Mouse (Mus musculus): ENCODE results near the gene Fyco1.
"Not testable (repeated sequence)": the region's sequence is repeated elsewhere in the genome, so short reads cannot be mapped to it uniquely, and the experiment has no call there.

Fyco1 gene

DNA sequence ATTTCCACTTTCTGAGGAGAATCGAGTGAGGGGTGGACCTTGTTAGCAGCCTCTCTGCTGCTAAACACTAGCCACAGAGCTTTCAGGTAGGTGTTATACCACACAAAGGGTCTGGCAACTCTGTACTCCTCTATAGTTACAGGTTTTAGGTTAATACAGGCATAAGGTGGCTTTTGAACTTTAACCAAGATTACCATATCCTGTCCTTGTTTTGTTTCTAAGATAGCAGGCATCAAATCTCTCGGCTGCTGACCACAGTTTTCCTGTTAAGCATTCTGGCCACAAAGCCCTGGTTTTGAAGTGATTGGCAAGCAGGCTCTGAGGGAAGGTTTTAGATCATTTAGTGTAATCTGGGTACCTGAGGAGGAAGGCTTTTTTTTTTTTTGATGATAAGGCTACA is 37.4 kb downstream of the Fyco1 start:
- no peak for DNase-seq

DNA sequence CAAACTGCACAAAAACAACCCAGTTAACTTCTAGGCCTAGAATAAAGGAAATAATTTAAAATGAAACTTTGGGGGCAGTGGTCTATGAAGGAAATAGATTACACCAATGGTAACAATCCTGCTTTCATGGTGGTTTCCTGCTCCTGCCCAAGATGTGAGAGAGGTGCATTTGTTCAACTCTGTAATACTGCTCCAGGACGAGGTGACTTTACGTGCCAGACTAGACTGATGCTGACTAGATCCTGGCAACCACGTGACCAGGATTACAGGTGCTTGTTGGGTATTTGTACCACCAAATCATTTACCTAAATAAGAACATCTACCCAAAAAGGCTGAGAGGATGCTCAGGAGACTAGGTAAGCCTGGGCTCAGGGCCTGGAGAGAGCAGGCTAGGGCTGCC is 39.9 kb downstream of the Fyco1 start:
- no peak for DNase-seq

DNA sequence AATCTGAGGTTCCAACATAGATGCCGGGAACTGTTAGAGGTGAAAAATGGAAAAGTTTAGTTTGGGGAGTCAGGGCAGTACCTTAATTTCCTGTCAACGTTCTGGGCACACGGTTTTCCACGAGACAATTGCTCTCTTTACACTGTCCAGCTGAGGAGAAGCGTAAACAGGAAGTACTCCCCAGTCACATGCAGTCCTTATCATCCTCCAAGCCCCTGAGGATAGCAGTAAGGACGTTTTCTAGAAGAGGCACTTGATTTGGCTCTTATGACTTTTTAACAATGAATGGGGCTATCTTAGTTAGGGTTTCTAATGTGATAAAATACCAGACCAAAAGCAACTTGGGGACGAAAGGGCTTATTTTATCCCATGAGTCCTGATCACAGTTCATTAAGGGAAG is 43.1 kb downstream of the Fyco1 start:
- no peak for DNase-seq

DNA sequence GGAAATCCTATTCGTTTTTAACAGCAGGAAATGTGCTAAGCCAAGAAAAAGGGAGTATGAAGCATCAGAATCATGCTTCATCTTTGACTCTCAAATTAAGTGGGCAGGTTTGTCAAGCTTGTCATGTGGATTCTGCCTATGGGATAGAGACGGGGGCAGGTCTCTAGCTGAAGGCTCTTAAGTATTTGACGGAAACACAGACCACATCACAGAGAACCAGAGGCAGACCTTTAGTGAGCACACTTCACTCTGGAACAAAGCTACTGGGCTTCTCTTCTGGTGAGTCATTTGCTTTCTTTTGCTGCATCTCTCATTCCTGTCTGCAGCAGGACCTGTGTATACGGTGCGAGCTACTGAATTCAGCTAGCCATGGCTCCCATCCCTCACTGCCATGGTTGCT is 45.4 kb downstream of the Fyco1 start, which contains the start of gene Cxcr6:
Cxcr6 (plus strand) TSS at position 209 of the 400 bp plus-strand sequence.
- no peak for DNase-seq

DNA sequence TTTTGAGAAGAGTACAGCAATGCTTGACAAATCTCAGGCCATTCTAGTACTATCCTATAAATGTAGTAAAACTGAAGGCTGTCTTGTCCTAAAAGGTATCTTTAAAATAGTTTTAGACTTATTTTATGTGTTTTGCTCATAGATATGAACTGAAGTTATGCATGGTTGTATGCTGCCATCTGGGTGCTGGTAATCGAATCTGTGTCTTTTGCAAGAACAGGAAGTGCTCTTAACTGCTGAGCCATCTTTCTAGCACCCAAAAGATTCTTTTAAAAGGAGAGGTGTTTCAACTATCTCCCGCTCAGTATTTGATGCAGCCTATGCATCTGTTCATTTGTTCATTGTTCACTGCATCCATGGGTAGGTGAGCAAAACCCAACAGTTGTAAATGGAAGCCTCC is 46.5 kb downstream of the Fyco1 start:
- no peak for DNase-seq

DNA sequence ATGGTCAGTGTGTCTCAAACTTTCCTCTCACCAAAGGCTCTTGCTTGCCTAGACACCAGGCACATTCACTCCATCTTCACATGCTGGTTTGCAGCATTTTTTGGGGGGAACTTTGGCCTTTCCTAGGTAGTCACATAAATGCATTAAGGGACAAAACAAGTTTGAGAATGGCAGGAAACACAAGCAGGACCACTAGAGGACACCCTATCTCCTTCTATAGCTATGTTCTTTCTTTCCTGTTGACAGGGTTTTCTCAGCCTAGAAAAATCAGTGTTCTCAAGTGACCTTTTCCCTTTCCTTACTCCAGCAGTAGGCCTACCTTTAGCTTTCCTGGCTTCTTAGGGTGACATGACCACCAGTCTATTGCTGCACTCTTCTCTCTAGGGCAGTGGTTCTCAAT is 48.8 kb downstream of the Fyco1 start:
- no peak for DNase-seq

DNA sequence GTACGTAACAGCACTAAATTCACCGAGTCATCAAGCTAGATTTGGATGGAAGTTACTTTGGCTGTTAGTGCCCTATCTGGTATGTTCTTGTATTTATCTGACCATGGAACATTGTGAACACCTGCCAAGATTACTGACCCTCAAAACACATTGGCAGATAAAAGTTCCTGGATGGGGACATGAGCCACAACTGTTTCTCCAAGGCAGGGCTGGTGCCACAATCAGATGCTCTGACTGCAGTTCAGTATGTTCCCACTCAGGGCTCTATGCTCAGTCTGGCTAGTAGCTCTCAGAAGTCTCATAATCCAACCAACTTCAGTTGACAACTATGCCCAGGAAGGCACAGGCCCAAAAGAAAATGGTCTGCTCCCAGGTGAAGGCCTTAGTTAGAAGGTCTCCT is 49.3 kb downstream of the Fyco1 start:
- DNase-seq: no peak

DNA sequence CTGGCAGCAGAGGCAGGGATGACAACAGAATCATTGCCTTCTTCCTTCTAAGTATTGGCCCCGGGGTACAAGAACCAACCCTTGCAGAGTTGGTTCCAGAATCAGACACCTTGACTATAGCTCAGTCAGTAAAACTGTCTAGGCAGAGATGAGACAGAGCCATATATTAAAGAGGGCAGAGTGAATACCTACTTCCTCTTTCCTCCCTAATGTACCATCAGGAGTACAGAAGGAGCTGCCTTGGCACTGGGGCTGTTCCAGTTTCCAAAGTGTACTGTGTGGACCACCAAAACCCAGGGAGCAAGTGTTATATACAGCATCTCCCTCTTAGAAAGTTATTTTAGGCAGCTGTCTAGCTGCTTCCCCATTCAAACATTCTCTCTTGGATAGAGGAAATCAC is 50.2 kb downstream of the Fyco1 start:
- DNase-seq: no peak

DNA sequence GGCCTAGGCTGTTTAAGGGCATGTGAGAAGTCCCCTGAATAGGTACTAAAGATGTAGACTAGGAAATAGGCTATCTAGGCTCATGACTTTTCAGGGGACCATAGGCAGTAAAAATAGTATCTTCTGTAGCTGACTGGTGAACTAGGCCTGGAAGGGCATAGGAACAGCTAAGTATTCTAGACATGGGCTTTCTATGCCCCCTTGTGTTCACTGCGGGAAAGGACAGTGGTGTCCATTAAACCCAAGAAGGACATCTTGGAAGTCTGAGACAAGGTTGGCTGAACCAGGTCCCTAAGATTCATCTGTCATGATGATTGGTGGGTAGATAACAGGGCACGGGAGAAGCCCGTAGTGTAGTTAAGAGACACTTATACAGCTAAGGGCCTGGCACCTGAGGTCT is 55.5 kb downstream of the Fyco1 start:
- no peak for DNase-seq

DNA sequence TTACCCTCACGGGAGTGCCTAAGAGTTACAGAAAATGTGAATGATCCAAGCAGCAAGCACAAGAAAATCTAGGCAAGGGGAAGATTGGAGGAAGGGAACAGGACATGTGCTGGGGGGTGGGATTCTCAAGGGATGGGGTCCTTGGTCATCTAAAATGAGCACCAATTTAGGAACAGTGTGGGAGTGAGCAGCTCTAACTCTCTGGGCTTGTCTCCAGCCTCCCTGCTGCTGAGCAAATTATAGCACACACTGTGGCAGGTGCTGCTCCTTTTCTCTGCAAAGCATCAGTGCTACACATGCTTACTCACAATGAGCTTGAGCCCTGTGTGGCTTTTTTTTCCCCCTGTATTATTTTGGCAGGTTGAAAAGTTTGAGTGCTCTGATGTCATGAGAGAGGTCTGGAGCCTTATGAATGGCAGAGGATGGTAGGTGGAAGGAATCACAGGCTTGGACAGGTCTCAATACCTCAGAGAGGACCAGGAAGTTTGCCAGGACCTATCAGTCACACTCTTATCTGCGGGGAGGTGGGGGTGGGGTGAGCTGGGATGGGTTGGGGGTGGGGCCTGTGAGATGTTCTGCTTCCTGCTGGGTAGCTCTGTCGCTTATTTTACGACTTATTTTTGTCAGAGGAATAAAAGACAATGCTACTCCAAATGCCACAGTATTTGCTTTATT is 62.7 kb downstream of the Fyco1 start:
- DNase-seq: no peak

DNA sequence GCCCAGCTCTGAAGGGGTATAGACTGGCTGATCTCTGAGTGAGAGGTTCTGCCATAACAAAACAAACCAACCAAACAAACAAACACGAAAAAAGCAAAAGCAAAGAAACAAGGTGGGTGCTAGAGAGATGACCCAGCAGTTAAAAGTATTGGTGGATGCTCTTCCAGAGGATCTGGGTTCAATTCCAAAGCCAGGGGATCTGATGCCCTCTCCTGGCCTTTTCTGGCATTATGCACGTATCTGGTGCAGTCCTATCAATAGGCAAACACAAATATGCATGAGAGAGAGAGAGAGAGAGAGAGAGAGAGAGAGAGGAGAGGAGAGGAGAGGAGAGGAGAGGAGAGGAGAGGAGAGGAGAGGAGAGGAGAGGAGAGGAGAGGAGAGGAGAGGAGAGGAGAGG is 78.4 kb downstream of the Fyco1 start:
- not testable (repeated sequence) for DNase-seq

DNA sequence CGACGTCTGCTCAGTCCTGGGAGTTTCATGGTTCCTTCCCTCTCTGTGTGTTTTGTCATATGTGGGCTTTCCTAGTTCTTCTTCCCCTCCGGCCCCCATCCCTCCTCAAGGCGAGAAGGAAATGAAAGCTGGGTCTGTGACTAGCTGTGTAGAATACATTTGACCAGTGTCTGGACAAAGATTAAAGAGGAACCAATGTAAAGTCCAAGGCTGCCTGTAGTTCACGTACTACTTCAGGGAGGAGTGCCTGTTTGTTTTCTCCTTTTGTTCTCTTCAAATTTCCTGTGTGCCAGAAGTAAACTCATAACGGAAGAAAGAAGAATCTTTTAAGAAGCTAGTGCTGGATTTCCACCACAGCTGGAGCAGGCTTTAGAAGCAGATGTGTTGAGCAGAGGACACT is 82.2 kb downstream of the Fyco1 start:
- DNase-seq: no peak

DNA sequence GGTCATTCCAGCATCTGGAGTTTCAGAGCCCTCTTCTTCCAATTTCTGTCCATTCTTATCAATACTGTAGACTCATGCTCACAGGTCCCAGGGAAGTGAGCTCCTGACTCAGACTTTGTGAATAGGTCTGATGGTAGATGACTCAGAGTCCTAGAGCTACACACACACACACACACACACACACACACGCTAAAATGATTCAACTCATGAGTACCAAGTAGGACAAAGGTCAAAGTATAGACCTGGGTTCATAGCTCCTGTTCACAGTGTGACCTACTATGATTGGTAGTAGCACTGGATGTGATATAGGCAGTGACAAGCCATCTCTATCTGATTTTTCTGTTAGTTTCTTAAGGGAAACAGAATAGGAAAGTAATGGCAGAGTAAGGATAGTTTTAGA is 83.3 kb downstream of the Fyco1 start:
- no peak for DNase-seq

DNA sequence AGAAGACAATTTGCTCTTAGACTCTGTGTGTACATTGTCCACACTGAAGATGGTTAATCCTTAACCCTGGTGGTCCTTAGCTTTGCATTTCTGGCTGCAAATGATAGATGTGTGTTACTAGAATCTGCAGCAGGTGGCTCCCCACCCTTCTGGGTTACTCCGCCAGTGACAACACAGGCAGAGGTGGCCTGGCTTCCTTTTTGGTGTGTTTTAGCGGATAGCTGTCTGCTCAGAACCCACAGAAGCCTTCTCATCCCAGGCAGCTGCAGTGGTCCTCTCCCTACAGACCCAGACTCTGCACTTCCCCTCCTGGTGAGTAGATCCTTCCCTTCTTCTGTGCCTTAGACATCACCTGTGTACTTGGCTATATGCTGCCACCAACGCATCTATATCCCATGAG is 84.7 kb downstream of the Fyco1 start:
- no peak for DNase-seq

DNA sequence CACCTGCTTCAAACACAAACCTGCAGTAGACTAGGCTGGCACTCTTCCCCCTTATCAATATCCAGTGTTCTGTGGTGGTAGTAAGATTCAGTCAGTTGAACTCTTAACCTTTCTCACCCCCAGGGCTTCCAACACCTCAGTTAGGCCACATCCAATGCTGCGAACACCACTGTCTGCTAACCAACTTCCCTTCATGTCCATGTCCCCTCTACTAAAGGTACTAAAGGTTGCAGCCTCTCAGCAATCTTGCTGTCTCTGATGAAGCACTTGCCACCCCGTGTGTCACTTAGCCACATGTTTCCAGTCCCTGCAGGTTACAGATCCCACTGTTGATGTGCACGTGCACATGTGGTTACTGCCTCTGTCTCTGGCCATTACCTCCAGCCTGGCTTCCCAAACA is 87.9 kb downstream of the Fyco1 start:
- no peak for DNase-seq

DNA sequence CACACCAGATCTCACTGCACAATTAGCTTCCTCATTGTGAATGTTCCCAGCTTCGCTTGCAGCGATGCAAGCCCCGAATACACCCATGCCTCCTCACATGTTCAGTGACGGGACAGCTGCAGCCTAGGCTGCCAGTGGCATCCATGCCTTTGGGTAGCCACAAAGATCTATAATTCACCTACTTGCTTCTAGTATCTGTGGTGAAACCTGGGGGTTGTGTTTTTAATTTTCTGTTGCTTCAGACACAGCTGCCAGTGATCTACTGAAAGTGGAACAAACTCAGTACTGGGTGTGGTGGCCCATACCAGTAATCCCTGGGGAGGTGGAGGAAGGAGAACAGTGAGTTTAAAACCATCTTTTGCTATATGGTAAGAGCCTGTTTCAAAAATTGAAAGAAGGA is 88.8 kb downstream of the Fyco1 start:
- no peak for DNase-seq

DNA sequence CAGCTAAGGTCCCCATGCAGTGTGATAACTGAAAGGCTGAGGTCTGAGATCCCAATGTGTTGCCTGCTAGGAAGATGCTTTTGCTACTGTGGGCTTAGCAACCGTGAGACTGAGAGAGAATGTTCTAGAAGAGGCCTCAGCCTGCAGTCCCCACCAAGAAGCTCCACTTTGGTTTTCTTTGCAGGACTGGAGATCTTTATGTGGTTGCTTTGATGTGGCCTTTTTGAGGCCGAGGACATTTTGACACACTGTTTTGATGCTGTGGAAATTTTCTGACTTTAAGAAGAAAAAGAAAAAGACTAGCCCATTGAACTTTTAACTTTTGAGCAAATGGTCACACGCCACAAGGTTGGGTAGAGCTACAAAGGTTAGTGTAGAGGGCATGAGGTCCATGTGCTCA is 90.9 kb downstream of the Fyco1 start:
- no peak for DNase-seq

DNA sequence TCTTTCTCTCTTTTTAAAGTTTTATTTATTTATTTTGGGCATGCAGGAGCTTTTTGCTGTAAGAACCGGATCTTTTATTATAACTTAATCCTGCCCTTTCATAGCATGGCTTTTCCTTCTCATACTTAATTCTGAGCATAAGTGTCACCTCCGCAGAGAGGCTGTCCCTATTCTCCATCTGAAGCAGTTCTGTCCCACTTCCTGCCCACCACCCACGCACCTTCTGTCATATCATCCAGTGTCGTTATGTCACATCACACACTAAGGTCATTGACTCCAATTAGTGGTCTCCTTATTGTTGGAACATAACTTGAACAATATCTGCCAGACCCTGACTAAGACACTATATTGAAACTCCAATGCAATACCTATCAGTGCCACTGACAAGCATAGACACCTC is 93.1 kb downstream of the Fyco1 start:
- no peak for DNase-seq

DNA sequence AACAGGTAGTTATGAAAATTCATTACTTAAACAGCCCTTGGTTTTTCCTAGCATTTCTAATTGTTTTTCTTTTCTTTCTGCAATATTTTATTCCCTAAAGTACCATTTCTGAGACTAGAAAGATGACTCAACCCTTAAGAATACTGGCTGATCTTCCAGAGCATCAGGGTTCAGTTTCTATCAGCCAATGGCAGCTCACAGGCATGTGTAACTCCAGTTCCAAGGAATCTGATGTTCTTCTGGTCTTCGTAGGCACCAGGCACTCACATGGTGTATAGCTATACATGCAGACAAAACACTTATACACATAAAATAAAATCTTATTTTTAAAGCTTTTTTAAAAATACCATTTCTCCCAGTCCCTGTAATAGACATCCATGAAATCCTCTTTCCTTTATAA is 93.5 kb downstream of the Fyco1 start:
- no peak for DNase-seq

DNA sequence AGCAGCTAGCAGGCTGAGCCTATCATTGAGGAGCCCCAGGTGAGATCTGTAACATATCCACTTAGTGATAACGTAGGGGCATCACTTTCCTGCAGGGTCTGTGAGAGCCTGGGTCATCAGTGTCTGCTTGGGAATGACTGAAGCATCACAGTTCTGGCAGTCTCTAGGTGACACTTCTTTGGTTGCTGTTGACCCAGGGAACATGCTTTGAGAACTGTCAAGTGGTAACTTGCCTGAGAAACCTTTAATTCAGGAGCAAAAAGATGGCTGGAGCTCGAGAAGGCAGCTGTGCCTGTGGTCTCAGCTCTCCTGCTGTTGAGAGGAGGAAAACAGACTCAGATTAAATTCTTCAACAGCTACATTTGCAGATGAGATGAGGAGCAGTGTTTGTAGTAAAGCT is 94.4 kb downstream of the Fyco1 start:
- DNase-seq: no peak

DNA sequence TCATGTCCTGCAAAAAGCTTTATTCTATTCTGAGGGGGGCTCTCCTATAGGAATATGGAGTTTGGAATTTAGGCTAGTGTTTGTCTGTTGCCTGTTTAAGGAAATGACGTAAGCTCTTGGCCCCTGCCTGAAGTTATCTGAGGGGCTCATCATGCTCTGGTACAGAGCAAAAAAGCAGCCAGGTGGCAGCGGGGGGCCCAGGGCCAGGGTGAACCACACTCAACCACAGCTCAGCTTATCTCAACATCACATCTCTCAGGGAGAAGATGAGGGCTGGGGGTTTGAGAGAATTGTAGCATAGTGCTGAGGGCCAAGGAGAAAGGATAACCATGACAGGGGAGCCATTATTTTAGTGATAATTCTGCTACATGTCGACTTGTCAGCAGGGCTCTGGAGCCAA is 94.9 kb downstream of the Fyco1 start:
- DNase-seq: no peak

DNA sequence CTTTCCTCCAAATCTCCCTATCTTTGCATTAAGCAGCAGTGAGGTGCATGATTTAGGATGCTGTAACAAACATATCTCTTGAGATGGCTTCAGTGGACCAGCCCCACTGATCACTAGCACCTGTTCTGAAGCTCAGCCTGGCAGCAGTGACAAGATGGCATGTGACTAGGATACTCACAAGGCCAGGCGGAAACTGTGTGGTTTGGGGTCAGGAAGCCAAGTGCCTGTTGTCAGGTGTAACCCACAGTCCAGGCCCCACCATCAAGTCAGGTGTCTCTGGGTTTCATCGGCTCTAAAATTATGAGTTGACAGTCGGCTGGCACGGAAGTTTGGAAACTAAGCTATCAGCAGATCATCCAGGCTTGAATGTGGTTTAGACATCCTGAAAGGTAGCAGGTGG is 97.4 kb downstream of the Fyco1 start:
- DNase-seq: no peak

DNA sequence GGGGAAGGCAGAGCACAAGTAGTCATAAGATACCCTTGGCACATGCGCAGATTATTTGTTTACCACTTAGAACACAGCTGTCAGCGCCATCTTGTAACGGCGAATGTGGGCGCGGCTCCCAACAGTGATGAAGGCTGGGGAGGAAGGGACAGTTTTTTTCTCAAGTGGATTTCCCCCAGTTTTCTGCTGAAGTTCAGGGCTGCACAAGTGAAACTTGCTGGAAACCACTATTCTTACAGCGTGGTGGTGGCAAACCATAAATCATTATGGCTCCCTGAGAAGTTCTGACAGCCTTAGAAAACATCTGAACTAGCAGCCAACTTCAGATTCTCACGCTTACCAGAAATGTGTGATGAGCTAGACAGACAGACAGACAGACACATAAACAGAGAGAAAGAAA is 102.0 kb downstream of the Fyco1 start:
- not testable (repeated sequence) for DNase-seq

DNA sequence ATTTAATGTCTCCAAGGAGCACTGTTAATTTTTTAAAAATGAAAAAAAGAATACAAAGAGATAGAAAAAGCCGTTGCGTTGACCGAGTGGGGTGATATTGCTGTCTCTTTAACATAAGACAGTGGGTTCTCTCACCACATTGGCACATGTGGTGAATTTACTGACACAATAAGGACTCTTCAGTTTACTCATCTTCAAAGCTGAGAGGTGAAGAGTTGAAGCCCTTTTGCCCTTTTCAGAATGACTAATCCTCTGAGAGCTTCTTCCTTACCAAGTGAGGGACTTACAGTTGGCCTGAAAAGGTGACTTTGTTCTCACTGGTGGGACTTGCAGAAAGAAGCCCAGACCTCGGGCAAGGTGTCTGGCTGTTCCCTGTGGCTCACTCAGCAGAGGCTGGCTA is 110.9 kb downstream of the Fyco1 start:
- DNase-seq: no peak

All from cerebellum, adult 11 months (tissue).